Mouse (Mus musculus): ENCODE measurements around the gene Slc10a1. TPM values are rescaled to one million over a fixed set of nuclear protein-coding genes. Genes with fewer than 3 reads are reported as not detected.

The Slc10a1 gene
- polyA plus RNA-seq, 1 experiment from 2014 or later = 0.58 TPM

GRCm38 (mm10) chr12:80939165-80939564 lies 29.3 kb downstream of the Slc10a1 start:
- Histone ChIP-seq H3K36me3 (ENCODE audit: control insufficient read depth, insufficient read depth) (no peaks in the 10 kb centered on the region), H3K9me3 (ENCODE audit: control insufficient read depth, low read length) (no peaks in the 10 kb centered on the region), H3K4me1 (replicated peaks; ENCODE audit: control insufficient read depth, insufficient read depth, low read length) (no peaks in the 10 kb centered on the region), H3K27ac (ENCODE audit: low read length) (no peak overlapping the region), H3K4me3 (replicated peaks; ENCODE audit: low read length) (no peak overlapping the region), H3K27me3 (replicated peaks; ENCODE audit: control insufficient read depth, insufficient read depth, low read length) (no peaks in the 10 kb centered on the region), H3K4me2 (ENCODE audit: low read length) (no peak overlapping the region), H3K9ac (replicated peaks; ENCODE audit: low read depth, low read length) (no peak overlapping the region)
- WGBS = 80% methylated on average over 4 of the region's 4 CpGs
- ATAC-seq = no peak

GRCm38 (mm10) chr12:80938642-80939041 lies 29.9 kb downstream of the Slc10a1 start:
- Histone ChIP-seq H3K4me1 (replicated peaks; ENCODE audit: control insufficient read depth, insufficient read depth, low read length) (no peaks in the 10 kb centered on the region), H3K27me3 (replicated peaks; ENCODE audit: control insufficient read depth, insufficient read depth, low read length) (no peaks in the 10 kb centered on the region), H3K9me3 (ENCODE audit: control insufficient read depth, low read length) (no peaks in the 10 kb centered on the region), H3K36me3 (ENCODE audit: control insufficient read depth, insufficient read depth) (no peaks in the 10 kb centered on the region), H3K27ac (ENCODE audit: low read length) (no peak overlapping the region), H3K9ac (replicated peaks; ENCODE audit: low read depth, low read length) (no peak overlapping the region), H3K4me2 (ENCODE audit: low read length) (no peak overlapping the region), H3K4me3 (replicated peaks; ENCODE audit: low read length) (no peak overlapping the region)
- no peak for ATAC-seq
- WGBS = 69% methylated on average over 5 of the region's 5 CpGs

GRCm38 (mm10) chr12:80937331-80938029 lies 31.0 kb downstream of the Slc10a1 start:
- Histone ChIP-seq H3K36me3 (ENCODE audit: control insufficient read depth, insufficient read depth) (no peaks in the 10 kb centered on the region), H3K4me2 (ENCODE audit: low read length) (no peak overlapping the region), H3K4me1 (replicated peaks; ENCODE audit: control insufficient read depth, insufficient read depth, low read length) (no peaks in the 10 kb centered on the region), H3K27me3 (replicated peaks; ENCODE audit: control insufficient read depth, insufficient read depth, low read length) (no peaks in the 10 kb centered on the region), H3K9me3 (ENCODE audit: control insufficient read depth, low read length) (no peaks in the 10 kb centered on the region), H3K27ac (ENCODE audit: low read length) (no peak overlapping the region), H3K9ac (replicated peaks; ENCODE audit: low read depth, low read length) (no peak overlapping the region), H3K4me3 (replicated peaks; ENCODE audit: low read length) (no peak overlapping the region)
- ATAC-seq = no peak
- 63% methylated on average over 9 of the region's 9 CpGs for WGBS

- no peak overlapping the region for H3K27ac ChIP-seq (ENCODE audit: low read length)
- H3K36me3 ChIP-seq (ENCODE audit: control insufficient read depth, insufficient read depth) = no peaks in the 10 kb centered on the region
- H3K4me1 ChIP-seq (replicated peaks; ENCODE audit: control insufficient read depth, insufficient read depth, low read length) = no peaks in the 10 kb centered on the region
- no peak overlapping the region for H3K4me3 ChIP-seq (replicated peaks; ENCODE audit: low read length)
- no peaks in the 10 kb centered on the region for H3K27me3 ChIP-seq (replicated peaks; ENCODE audit: control insufficient read depth, insufficient read depth, low read length)
- H3K9ac ChIP-seq (replicated peaks; ENCODE audit: low read depth, low read length) = no peak overlapping the region
- WGBS = 78% methylated on average over 2 of the region's 2 CpGs
- no peaks in the 10 kb centered on the region for H3K9me3 ChIP-seq (ENCODE audit: control insufficient read depth, low read length)
- no peak overlapping the region for H3K4me2 ChIP-seq (ENCODE audit: low read length)
- ATAC-seq = no peak
Observed at GRCm38 (mm10) chr12:80936751-80937150, 31.8 kb downstream of the Slc10a1 start.

GRCm38 (mm10) chr12:80932865-80933264 lies 35.6 kb downstream of the Slc10a1 start:
- Histone ChIP-seq H3K4me1 (replicated peaks; ENCODE audit: control insufficient read depth, insufficient read depth, low read length) (no peaks in the 10 kb centered on the region), H3K27ac (ENCODE audit: low read length) (no peak overlapping the region), H3K36me3 (ENCODE audit: control insufficient read depth, insufficient read depth) (no peaks in the 10 kb centered on the region), H3K4me3 (replicated peaks; ENCODE audit: low read length) (no peak overlapping the region), H3K9me3 (ENCODE audit: control insufficient read depth, low read length) (no peaks in the 10 kb centered on the region), H3K9ac (replicated peaks; ENCODE audit: low read depth, low read length) (no peak overlapping the region), H3K27me3 (replicated peaks; ENCODE audit: control insufficient read depth, insufficient read depth, low read length) (no peaks in the 10 kb centered on the region), H3K4me2 (ENCODE audit: low read length) (no peak overlapping the region)
- no peak for ATAC-seq
- WGBS = 94% methylated on average over 1 of the region's 1 CpGs

GRCm38 (mm10) chr12:80931402-80932140 lies 36.9 kb downstream of the Slc10a1 start:
- 95% methylated on average over 3 of the region's 3 CpGs for WGBS
- H3K27me3 ChIP-seq (replicated peaks; ENCODE audit: control insufficient read depth, insufficient read depth, low read length) = no peaks in the 10 kb centered on the region
- no peaks in the 10 kb centered on the region for H3K9me3 ChIP-seq (ENCODE audit: control insufficient read depth, low read length)
- no peaks in the 10 kb centered on the region for H3K4me1 ChIP-seq (replicated peaks; ENCODE audit: control insufficient read depth, insufficient read depth, low read length)
- no peak for ATAC-seq
- no peaks in the 10 kb centered on the region for H3K36me3 ChIP-seq (ENCODE audit: control insufficient read depth, insufficient read depth)
- no peak overlapping the region for H3K4me2 ChIP-seq (ENCODE audit: low read length)
- H3K27ac ChIP-seq (ENCODE audit: low read length) = no peak overlapping the region
- H3K9ac ChIP-seq (replicated peaks; ENCODE audit: low read depth, low read length) = no peak overlapping the region
- no peak overlapping the region for H3K4me3 ChIP-seq (replicated peaks; ENCODE audit: low read length)

- Histone ChIP-seq H3K4me2 (ENCODE audit: low read length) (no peak overlapping the region), H3K27ac (ENCODE audit: low read length) (no peak overlapping the region), H3K9ac (replicated peaks; ENCODE audit: low read depth, low read length) (no peak overlapping the region), H3K27me3 (replicated peaks; ENCODE audit: control insufficient read depth, insufficient read depth, low read length) (no peaks in the 10 kb centered on the region), H3K9me3 (ENCODE audit: control insufficient read depth, low read length) (no peaks in the 10 kb centered on the region), H3K4me3 (replicated peaks; ENCODE audit: low read length) (no peak overlapping the region), H3K4me1 (replicated peaks; ENCODE audit: control insufficient read depth, insufficient read depth, low read length) (no peaks in the 10 kb centered on the region), H3K36me3 (ENCODE audit: control insufficient read depth, insufficient read depth) (no peaks in the 10 kb centered on the region)
- no peak for ATAC-seq
- WGBS = 91% methylated on average over 7 of the region's 7 CpGs
Observed at GRCm38 (mm10) chr12:80930141-80930540, 38.4 kb downstream of the Slc10a1 start.

GRCm38 (mm10) chr12:80928881-80929280 lies 39.6 kb downstream of the Slc10a1 start:
- no peak overlapping the region for H3K4me2 ChIP-seq (ENCODE audit: low read length)
- no peaks in the 10 kb centered on the region for H3K27me3 ChIP-seq (replicated peaks; ENCODE audit: control insufficient read depth, insufficient read depth, low read length)
- no peak overlapping the region for H3K9ac ChIP-seq (replicated peaks; ENCODE audit: low read depth, low read length)
- no peaks in the 10 kb centered on the region for H3K9me3 ChIP-seq (ENCODE audit: control insufficient read depth, low read length)
- H3K27ac ChIP-seq (ENCODE audit: low read length) = no peak overlapping the region
- H3K4me1 ChIP-seq (replicated peaks; ENCODE audit: control insufficient read depth, insufficient read depth, low read length) = no peaks in the 10 kb centered on the region
- WGBS = 94% methylated on average over 3 of the region's 3 CpGs
- H3K4me3 ChIP-seq (replicated peaks; ENCODE audit: low read length) = no peak overlapping the region
- ATAC-seq = no peak
- no peaks in the 10 kb centered on the region for H3K36me3 ChIP-seq (ENCODE audit: control insufficient read depth, insufficient read depth)

GRCm38 (mm10) chr12:80927518-80927917 lies 41.0 kb downstream of the Slc10a1 start:
- H3K9ac ChIP-seq (replicated peaks; ENCODE audit: low read depth, low read length) = no peak overlapping the region
- no peak for ATAC-seq

More at GRCm38 (mm10) chr12:80927518-80927917, 41.0 kb downstream of the Slc10a1 start:
- Histone ChIP-seq H3K27me3 (replicated peaks; ENCODE audit: control insufficient read depth, insufficient read depth, low read length) (no peaks in the 10 kb centered on the region), H3K4me2 (ENCODE audit: low read length) (no peak overlapping the region), H3K36me3 (ENCODE audit: control insufficient read depth, insufficient read depth) (no peaks in the 10 kb centered on the region), H3K4me1 (replicated peaks; ENCODE audit: control insufficient read depth, insufficient read depth, low read length) (no peaks in the 10 kb centered on the region), H3K27ac (ENCODE audit: low read length) (no peak overlapping the region), H3K4me3 (replicated peaks; ENCODE audit: low read length) (no peak overlapping the region), H3K9me3 (ENCODE audit: control insufficient read depth, low read length) (no peaks in the 10 kb centered on the region)
- WGBS = 50% methylated on average over 1 of the region's 1 CpGs
